Mouse (Mus musculus): ENCODE measurements around the gene Nr4a3. TPM values are rescaled to one million over a fixed set of nuclear protein-coding genes. Genes with fewer than 3 reads are reported as not detected.
A peak's percentile ranks its signal among the peaks of the same experiment; 100 is the strongest.

The Nr4a3 gene
- polyA plus RNA-seq, 1 experiment: 3.9 TPM

- 32% methylated on average over 5 of the region's 5 CpGs for WGBS
Measured at GRCm38 (mm10) chr4:48105387-48105786, 60.4 kb downstream of the Nr4a3 start.

GRCm38 (mm10) chr4:48107086-48107485, 62.1 kb downstream of the Nr4a3 start:
- H3K36me3 ChIP-seq (ENCODE audit: control insufficient read depth, insufficient read depth, low read length): no peaks in the 10 kb centered on the region
- H3K27ac ChIP-seq (ENCODE audit: insufficient read depth, low read depth, low read length): no peak overlapping the region
- H3K27me3 ChIP-seq (ENCODE audit: control insufficient read depth, insufficient read depth, low read length): no peaks in the 10 kb centered on the region
- peaks cover 4% of the 10 kb centered on the region; the same call in 1 of the 2 replicates for H3K4me1 ChIP-seq (ENCODE audit: control insufficient read depth, insufficient read depth, insufficient read length, low read length)
- TF ChIP-seq POLR2A (IDR thresholded peaks at IDR 0.05; ENCODE audit: low read depth, low read length): no peak
- no peak for TF ChIP-seq CTCF (IDR thresholded peaks at IDR 0.05; ENCODE audit: extremely low read depth, insufficient read length, insufficient replicate concordance, low read depth, low read length)
- WGBS: 83% methylated on average over 6 of the region's 6 CpGs
- no peak overlapping the region for H3K4me3 ChIP-seq (ENCODE audit: low read depth, low read length)

More at GRCm38 (mm10) chr4:48105387-48105786, 60.4 kb downstream of the Nr4a3 start:
- Histone ChIP-seq H3K27ac (ENCODE audit: insufficient read depth, low read depth, low read length) (no peak overlapping the region), H3K4me1 (ENCODE audit: control insufficient read depth, insufficient read depth, insufficient read length, low read length) (no peaks in the 10 kb centered on the region; the same call in 1 of the 2 replicates), H3K27me3 (ENCODE audit: control insufficient read depth, insufficient read depth, low read length) (no peaks in the 10 kb centered on the region), H3K4me3 (ENCODE audit: low read depth, low read length) (no peak overlapping the region), H3K36me3 (ENCODE audit: control insufficient read depth, insufficient read depth, low read length) (no peaks in the 10 kb centered on the region)
- TF ChIP-seq CTCF (IDR thresholded peaks at IDR 0.05; ENCODE audit: extremely low read depth, insufficient read length, insufficient replicate concordance, low read depth, low read length): no peak
- no peak for TF ChIP-seq POLR2A (IDR thresholded peaks at IDR 0.05; ENCODE audit: low read depth, low read length)

DNA sequence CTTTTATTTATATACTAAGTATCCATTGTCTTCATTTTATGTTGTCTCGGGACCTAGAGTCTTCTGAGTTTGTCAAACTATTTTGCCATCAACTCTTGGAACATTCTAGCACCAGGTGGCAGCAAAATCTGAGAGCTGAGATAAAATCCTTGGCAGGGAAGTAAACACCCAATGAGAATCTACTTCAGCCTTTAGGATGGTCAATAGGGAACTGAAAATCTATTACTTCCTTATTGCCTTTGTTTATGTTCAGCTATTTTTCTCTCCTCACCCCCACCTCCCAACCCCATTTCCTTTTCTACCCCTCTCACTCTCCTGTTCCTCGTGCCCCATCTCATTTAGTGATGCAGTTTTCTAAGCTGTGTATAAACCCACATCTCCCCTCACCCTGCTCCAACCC, 63.6 kb downstream of the Nr4a3 start:
- Histone ChIP-seq H3K4me1 (ENCODE audit: control insufficient read depth, insufficient read depth, insufficient read length, low read length) (peaks cover 4% of the 10 kb centered on the region; the same call in 1 of the 2 replicates), H3K36me3 (ENCODE audit: control insufficient read depth, insufficient read depth, low read length) (no peaks in the 10 kb centered on the region), H3K27me3 (ENCODE audit: control insufficient read depth, insufficient read depth, low read length) (no peaks in the 10 kb centered on the region), H3K27ac (ENCODE audit: insufficient read depth, low read depth, low read length) (peak overlapping the region; percentile 56), H3K4me3 (ENCODE audit: low read depth, low read length) (no peak overlapping the region)
- 10% methylated on average over 2 of the region's 2 CpGs for whole genome bisulfite sequencing
- no peak for TF ChIP-seq CTCF (IDR thresholded peaks at IDR 0.05; ENCODE audit: extremely low read depth, insufficient read length, insufficient replicate concordance, low read depth, low read length)
- TF ChIP-seq POLR2A (IDR thresholded peaks at IDR 0.05; ENCODE audit: low read depth, low read length): no peak

DNA sequence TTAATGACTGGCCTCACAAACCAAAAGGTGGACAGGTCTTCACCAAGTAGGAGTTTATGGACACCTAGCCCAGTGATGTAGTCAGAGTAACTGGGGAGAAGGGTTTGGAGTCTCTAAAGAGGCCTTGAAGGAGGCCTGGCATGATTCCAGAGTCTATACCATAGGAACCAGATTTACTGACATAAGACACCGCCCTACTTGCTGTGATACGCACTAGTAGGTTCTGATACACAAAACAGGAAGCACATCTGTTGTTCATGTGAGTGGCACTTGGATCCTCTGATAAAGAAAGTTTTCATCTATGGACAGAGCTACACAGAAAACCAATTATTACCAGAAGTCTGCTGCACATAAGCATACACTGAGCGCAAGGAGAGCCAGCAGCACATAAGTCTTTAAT, 65.4 kb downstream of the Nr4a3 start:
- Histone ChIP-seq H3K27ac (ENCODE audit: insufficient read depth, low read depth, low read length) (no peak overlapping the region), H3K4me1 (ENCODE audit: control insufficient read depth, insufficient read depth, insufficient read length, low read length) (peaks cover 4% of the 10 kb centered on the region; the same call in 1 of the 2 replicates), H3K36me3 (ENCODE audit: control insufficient read depth, insufficient read depth, low read length) (no peaks in the 10 kb centered on the region), H3K27me3 (ENCODE audit: control insufficient read depth, insufficient read depth, low read length) (no peaks in the 10 kb centered on the region), H3K4me3 (ENCODE audit: low read depth, low read length) (no peak overlapping the region)
- TF ChIP-seq POLR2A (IDR thresholded peaks at IDR 0.05; ENCODE audit: low read depth, low read length) (no peak), CTCF (IDR thresholded peaks at IDR 0.05; ENCODE audit: extremely low read depth, insufficient read length, insufficient replicate concordance, low read depth, low read length) (no peak)
- 57% methylated on average over 3 of the region's 3 CpGs for WGBS

DNA sequence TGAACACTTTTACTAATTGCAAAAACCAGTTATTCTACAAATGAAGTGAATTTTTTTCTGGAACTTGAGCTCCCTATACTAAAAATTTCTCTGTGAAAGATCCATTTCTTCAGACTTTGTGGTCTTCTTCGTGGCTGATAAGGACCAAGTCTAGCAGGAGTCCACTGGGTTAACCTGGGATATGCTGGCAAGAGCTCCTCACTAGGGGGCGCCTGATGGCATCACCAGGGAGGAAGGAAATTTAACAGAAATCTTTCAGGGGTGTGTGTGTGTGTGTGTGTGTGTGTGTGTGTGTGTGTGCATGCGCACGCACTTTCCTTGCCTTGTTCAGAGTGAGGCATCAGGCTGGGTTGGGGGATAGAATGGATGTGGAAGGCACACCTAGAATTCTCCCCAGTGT, 71.2 kb downstream of the Nr4a3 start:
- H3K27me3 ChIP-seq (ENCODE audit: control insufficient read depth, insufficient read depth, low read length): no peaks in the 10 kb centered on the region
- H3K36me3 ChIP-seq (ENCODE audit: control insufficient read depth, insufficient read depth, low read length): no peaks in the 10 kb centered on the region
- 49% methylated on average over 4 of the region's 4 CpGs for WGBS
- no peak overlapping the region for H3K27ac ChIP-seq (ENCODE audit: insufficient read depth, low read depth, low read length)
- no peak overlapping the region for H3K4me3 ChIP-seq (ENCODE audit: low read depth, low read length)
- H3K4me1 ChIP-seq (ENCODE audit: control insufficient read depth, insufficient read depth, insufficient read length, low read length): peaks cover 4% of the 10 kb centered on the region; the same call in 1 of the 2 replicates
- TF ChIP-seq CTCF (IDR thresholded peaks at IDR 0.05; ENCODE audit: extremely low read depth, insufficient read length, insufficient replicate concordance, low read depth, low read length) (peak; percentile 58; the same call in 1 of the 2 replicates), POLR2A (IDR thresholded peaks at IDR 0.05; ENCODE audit: low read depth, low read length) (no peak)

GRCm38 (mm10) chr4:48124416-48124772, 79.4 kb downstream of the Nr4a3 start:
- Histone ChIP-seq H3K27ac (ENCODE audit: insufficient read depth, low read depth, low read length) (no peak overlapping the region), H3K27me3 (ENCODE audit: control insufficient read depth, insufficient read depth, low read length) (no peaks in the 10 kb centered on the region), H3K4me1 (ENCODE audit: control insufficient read depth, insufficient read depth, insufficient read length, low read length) (peaks cover 3% of the 10 kb centered on the region; the same call in 1 of the 2 replicates), H3K4me3 (ENCODE audit: low read depth, low read length) (peak overlapping the region; percentile 94), H3K36me3 (ENCODE audit: control insufficient read depth, insufficient read depth, low read length) (no peaks in the 10 kb centered on the region)
- under 1% methylated on average over 9 of the region's 9 CpGs for whole genome bisulfite sequencing
- TF ChIP-seq CTCF (IDR thresholded peaks at IDR 0.05; ENCODE audit: extremely low read depth, insufficient read length, insufficient replicate concordance, low read depth, low read length) (no peak), POLR2A (IDR thresholded peaks at IDR 0.05; ENCODE audit: low read depth, low read length) (no peak)

DNA sequence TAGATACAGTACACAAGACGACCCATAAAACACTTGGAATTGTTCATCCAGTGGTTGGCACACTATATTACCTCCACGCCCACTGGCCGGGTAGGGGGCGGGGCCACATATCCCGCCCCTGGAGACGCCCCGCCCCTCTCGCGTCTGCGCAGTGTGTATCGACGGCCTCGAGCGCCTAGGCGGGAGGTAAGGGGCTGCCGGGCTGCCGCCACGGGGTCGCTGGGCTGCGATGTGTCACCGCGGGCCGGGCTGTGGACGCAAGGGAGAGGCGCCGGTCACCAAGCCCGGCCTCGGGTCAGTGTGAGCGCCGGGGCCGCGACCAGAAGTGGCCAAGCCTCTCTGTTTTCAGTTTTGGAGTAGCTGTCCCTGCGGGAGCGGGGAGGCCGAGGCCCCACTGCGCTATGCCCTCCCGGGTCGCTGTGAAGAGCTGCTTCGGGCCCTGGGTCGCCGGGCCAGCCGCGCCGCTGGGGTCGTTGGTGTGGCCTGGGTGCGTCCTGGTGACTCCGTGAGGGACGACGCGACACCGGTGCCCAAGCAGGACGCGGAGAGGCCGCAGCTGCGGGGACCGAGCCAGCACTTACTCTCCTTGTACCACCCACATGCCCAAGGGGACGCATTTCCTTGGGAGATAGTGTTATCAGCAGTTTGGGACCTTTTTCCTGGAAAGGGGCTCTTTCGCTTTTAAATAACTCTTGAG, 80.0 kb downstream of the Nr4a3 start, which contains the start of gene Stx17:
Gene Stx17 (plus strand): TSS at position 143 of the 697 bp plus-strand sequence.
- Histone ChIP-seq H3K4me3 (ENCODE audit: low read depth, low read length) (peak within 1 kb of the TSS; percentile 94), H3K27me3 (ENCODE audit: control insufficient read depth, insufficient read depth, low read length) (no peaks in the 10 kb centered on the region), H3K27ac (ENCODE audit: insufficient read depth, low read depth, low read length) (0 out of 2 replicates have a peak within 1 kb of the TSS, but pooled peaks have one; percentile 0), H3K36me3 (ENCODE audit: control insufficient read depth, insufficient read depth, low read length) (no peaks in the 10 kb centered on the region), H3K4me1 (ENCODE audit: control insufficient read depth, insufficient read depth, insufficient read length, low read length) (peaks cover 3% of the 10 kb centered on the region; the same call in 1 of the 2 replicates)
- TF ChIP-seq CTCF (IDR thresholded peaks at IDR 0.05; ENCODE audit: extremely low read depth, insufficient read length, insufficient replicate concordance, low read depth, low read length): no peak
- peak; percentile 78 for TF ChIP-seq POLR2A (IDR thresholded peaks at IDR 0.05; ENCODE audit: low read depth, low read length)
- under 1% methylated on average over 58 of the region's 58 CpGs for WGBS

All from small intestine, adult 2 months (tissue).